Mouse (Mus musculus): ENCODE results near the gene Gm17304. TPM values are rescaled to one million over a fixed set of nuclear protein-coding genes. Genes with fewer than 3 reads are reported as not detected.

Gm17304 gene
- total RNA-seq, 2 experiments from 2014 or later = not detected

GRCm38 (mm10) chr5:106615006-106615405, 6.1 kb downstream of the Gm17304 start:
- ATAC-seq (replicated peaks; ENCODE audit: low FRiP score, poor library complexity, severe bottlenecking) = no peak

GRCm38 (mm10) chr5:106620446-106620845, 11.5 kb downstream of the Gm17304 start:
- ATAC-seq (replicated peaks; ENCODE audit: low FRiP score, poor library complexity, severe bottlenecking) = no peak

- ATAC-seq (replicated peaks; ENCODE audit: low FRiP score, poor library complexity, severe bottlenecking) = no peak
These were observed 13.3 kb downstream of the Gm17304 start for GRCm38 (mm10) chr5:106622193-106622592.

GRCm38 (mm10) chr5:106623337-106623736, 14.4 kb downstream of the Gm17304 start:
- ATAC-seq (replicated peaks; ENCODE audit: low FRiP score, poor library complexity, severe bottlenecking) = no peak

GRCm38 (mm10) chr5:106628369-106629149, 19.7 kb downstream of the Gm17304 start:
- ATAC-seq (replicated peaks; ENCODE audit: low FRiP score, poor library complexity, severe bottlenecking) = no peak

- no peak for ATAC-seq (replicated peaks; ENCODE audit: low FRiP score, poor library complexity, severe bottlenecking)
These were observed 27.6 kb downstream of the Gm17304 start for GRCm38 (mm10) chr5:106636423-106636946.

- no peak for ATAC-seq (replicated peaks; ENCODE audit: low FRiP score, poor library complexity, severe bottlenecking)
These were observed 30.7 kb downstream of the Gm17304 start for GRCm38 (mm10) chr5:106639627-106640026.

- ATAC-seq (replicated peaks; ENCODE audit: low FRiP score, poor library complexity, severe bottlenecking) = no peak
These were observed 31.4 kb downstream of the Gm17304 start for GRCm38 (mm10) chr5:106640235-106640809.

GRCm38 (mm10) chr5:106641876-106642275, 33.0 kb downstream of the Gm17304 start:
- ATAC-seq (replicated peaks; ENCODE audit: low FRiP score, poor library complexity, severe bottlenecking) = no peak

GRCm38 (mm10) chr5:106643434-106643833, 34.5 kb downstream of the Gm17304 start:
- no peak for ATAC-seq (replicated peaks; ENCODE audit: low FRiP score, poor library complexity, severe bottlenecking)

GRCm38 (mm10) chr5:106649441-106649840, 40.5 kb downstream of the Gm17304 start:
- ATAC-seq (replicated peaks; ENCODE audit: low FRiP score, poor library complexity, severe bottlenecking) = no peak

GRCm38 (mm10) chr5:106649995-106650394, 41.1 kb downstream of the Gm17304 start:
- ATAC-seq (replicated peaks; ENCODE audit: low FRiP score, poor library complexity, severe bottlenecking) = no peak

- ATAC-seq (replicated peaks; ENCODE audit: low FRiP score, poor library complexity, severe bottlenecking) = no peak
These were observed 43.4 kb downstream of the Gm17304 start for GRCm38 (mm10) chr5:106652220-106652753.

- no peak for ATAC-seq (replicated peaks; ENCODE audit: low FRiP score, poor library complexity, severe bottlenecking)
These were observed 44.0 kb downstream of the Gm17304 start for GRCm38 (mm10) chr5:106652790-106653328.

Other genes with a start within 250 kb of the Gm17304 start
- gene Barhl2, start 150.9 kb upstream of the Gm17304 start, total RNA-seq (2015; ENCODE audit: low replicate concordance) = not detected in 2 replicates
- gene Barhl2, start 150.9 kb upstream of the Gm17304 start, total RNA-seq (2017; ENCODE audit: low replicate concordance) = not detected in 2 replicates
- gene Zfp644, start 88.2 kb downstream of the Gm17304 start, total RNA-seq (2015; ENCODE audit: low replicate concordance) = 155 and 190 TPM in 2 replicates
- 116 and 155 TPM in 2 replicates for gene Zfp644, start 88.2 kb downstream of the Gm17304 start, total RNA-seq (2017; ENCODE audit: low replicate concordance)

All from erythroid progenitor cell, adult 5-6 weeks (primary cell).